Mouse (Mus musculus): Measurements from ENCODE around the gene Clic1. TPM values are rescaled to one million over a fixed set of nuclear protein-coding genes. Genes with fewer than 3 reads are reported as not detected.
"Not testable (repeated sequence)": the region's sequence is repeated elsewhere in the genome, so short reads cannot be mapped to it uniquely, and the experiment has no call there.

Clic1 gene
- polyA plus RNA-seq, 1 experiment from 2014 or later: 359 TPM

GRCm38 (mm10) chr17:35024691-35025488 lies 24.9 kb upstream of the Clic1 start:
- 26% methylated on average over 9 of the region's 10 CpGs for WGBS (ENCODE audit: missing documents)
- H3K4me3 ChIP-seq (ENCODE audit: inconsistent target): no peak overlapping the region
- 0 out of 2 replicates have a peak overlapping the region, but pooled peaks have one; percentile 1 for H3K27ac ChIP-seq

GRCm38 (mm10) chr17:35026206-35026605 lies 23.6 kb upstream of the Clic1 start:
- Histone ChIP-seq H3K4me3 (ENCODE audit: inconsistent target) (no peak overlapping the region), H3K27ac (no peak overlapping the region), H3K79me2 (ENCODE audit: inconsistent target) (no peaks in the 10 kb centered on the region), H3K36me3 (ENCODE audit: inconsistent target) (no peaks in the 10 kb centered on the region)
- WGBS (ENCODE audit: missing documents): 97% methylated on average over 5 of the region's 5 CpGs

More at GRCm38 (mm10) chr17:35024691-35025488, 24.9 kb upstream of the Clic1 start:
- Histone ChIP-seq H3K79me2 (ENCODE audit: inconsistent target) (no peaks in the 10 kb centered on the region), H3K36me3 (ENCODE audit: inconsistent target) (no peaks in the 10 kb centered on the region)

GRCm38 (mm10) chr17:35027277-35028068 lies 22.3 kb upstream of the Clic1 start, which contains the start of gene Sapcd1:
Gene Sapcd1 (minus strand): TSS chr17:35028016.
- H3K79me2 ChIP-seq (ENCODE audit: inconsistent target): no peaks in the 10 kb centered on the region
- H3K27ac ChIP-seq: no peak within 1 kb of the TSS
- H3K36me3 ChIP-seq (ENCODE audit: inconsistent target): no peaks in the 10 kb centered on the region
- no peak within 1 kb of the TSS for H3K4me3 ChIP-seq (ENCODE audit: inconsistent target)
- WGBS (ENCODE audit: missing documents): 66% methylated on average over 13 of the region's 13 CpGs

DNA sequence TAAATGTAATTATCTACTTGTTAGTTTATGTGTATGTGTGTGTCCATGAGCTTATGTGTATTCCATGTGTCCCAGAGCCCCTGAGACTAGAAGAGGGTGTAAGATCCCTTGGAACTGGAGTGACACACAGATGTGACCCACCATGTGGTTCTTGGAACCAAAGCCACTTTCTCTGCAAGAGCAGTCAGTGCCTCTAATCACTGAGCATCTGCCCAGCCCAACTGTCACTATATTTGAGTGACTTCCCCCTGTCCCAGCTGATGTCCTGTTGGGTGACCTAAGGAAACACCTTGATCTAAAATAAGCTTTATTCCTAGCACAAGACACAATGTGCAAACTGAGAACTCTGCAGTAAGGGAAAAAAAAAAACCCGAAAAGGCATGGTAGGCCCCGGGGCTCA lies 21.5 kb upstream of the Clic1 start:
- Histone ChIP-seq H3K79me2 (ENCODE audit: inconsistent target) (no peaks in the 10 kb centered on the region), H3K27ac (no peak overlapping the region), H3K36me3 (ENCODE audit: inconsistent target) (no peaks in the 10 kb centered on the region), H3K4me3 (ENCODE audit: inconsistent target) (no peak overlapping the region)
- WGBS (ENCODE audit: missing documents): 61% methylated on average over 2 of the region's 2 CpGs

GRCm38 (mm10) chr17:35029691-35030532 lies 19.9 kb upstream of the Clic1 start:
- WGBS (ENCODE audit: missing documents): 29% methylated on average over 19 of the region's 19 CpGs
- Histone ChIP-seq H3K36me3 (ENCODE audit: inconsistent target) (no peaks in the 10 kb centered on the region), H3K4me3 (ENCODE audit: inconsistent target) (no peak overlapping the region), H3K79me2 (ENCODE audit: inconsistent target) (no peaks in the 10 kb centered on the region), H3K27ac (no peak overlapping the region)

GRCm38 (mm10) chr17:35031272-35031671 lies 18.5 kb upstream of the Clic1 start:
- no peak overlapping the region for H3K27ac ChIP-seq
- no peak overlapping the region for H3K4me3 ChIP-seq (ENCODE audit: inconsistent target)
- H3K79me2 ChIP-seq (ENCODE audit: inconsistent target): no peaks in the 10 kb centered on the region
- 95% methylated on average over 11 of the region's 11 CpGs for WGBS (ENCODE audit: missing documents)
- H3K36me3 ChIP-seq (ENCODE audit: inconsistent target): no peaks in the 10 kb centered on the region

- Histone ChIP-seq H3K27ac (no peak overlapping the region), H3K4me3 (ENCODE audit: inconsistent target) (no peak overlapping the region), H3K36me3 (ENCODE audit: inconsistent target) (no peaks in the 10 kb centered on the region), H3K79me2 (ENCODE audit: inconsistent target) (no peaks in the 10 kb centered on the region)
- 87% methylated on average over 7 of the region's 7 CpGs for WGBS (ENCODE audit: missing documents)
Measured at GRCm38 (mm10) chr17:35031880-35032279, 17.9 kb upstream of the Clic1 start.

DNA sequence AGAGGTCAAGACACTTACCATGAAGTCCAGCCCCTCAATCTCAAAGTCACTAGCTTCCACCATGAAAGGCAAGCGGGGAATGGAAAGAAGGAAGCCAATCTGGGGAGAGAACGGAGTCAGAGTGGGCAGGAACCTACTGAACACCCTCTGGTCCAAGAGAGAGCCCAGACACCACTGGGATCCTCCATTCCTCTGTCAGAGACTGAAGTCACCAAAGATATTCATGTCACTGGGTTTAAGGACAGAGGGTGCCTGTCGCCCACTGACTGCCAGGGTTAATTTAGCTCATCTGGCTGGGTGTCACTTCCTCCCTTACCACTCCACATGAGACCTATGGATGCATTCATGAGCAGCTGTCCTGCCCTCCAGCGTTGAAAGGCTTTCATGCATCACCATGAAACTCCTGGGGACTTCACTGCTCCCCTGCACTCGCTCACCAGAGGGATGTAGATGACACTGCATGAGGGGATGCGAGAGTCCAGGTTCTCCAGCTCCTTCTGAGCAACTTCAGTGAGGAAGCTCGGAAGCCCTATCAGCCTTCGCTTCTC lies 17.4 kb upstream of the Clic1 start:
- H3K27ac ChIP-seq: no peak overlapping the region
- no peak overlapping the region for H3K4me3 ChIP-seq (ENCODE audit: inconsistent target)
- H3K36me3 ChIP-seq (ENCODE audit: inconsistent target): no peaks in the 10 kb centered on the region
- no peaks in the 10 kb centered on the region for H3K79me2 ChIP-seq (ENCODE audit: inconsistent target)
- WGBS (ENCODE audit: missing documents): 76% methylated on average over 8 of the region's 8 CpGs

DNA sequence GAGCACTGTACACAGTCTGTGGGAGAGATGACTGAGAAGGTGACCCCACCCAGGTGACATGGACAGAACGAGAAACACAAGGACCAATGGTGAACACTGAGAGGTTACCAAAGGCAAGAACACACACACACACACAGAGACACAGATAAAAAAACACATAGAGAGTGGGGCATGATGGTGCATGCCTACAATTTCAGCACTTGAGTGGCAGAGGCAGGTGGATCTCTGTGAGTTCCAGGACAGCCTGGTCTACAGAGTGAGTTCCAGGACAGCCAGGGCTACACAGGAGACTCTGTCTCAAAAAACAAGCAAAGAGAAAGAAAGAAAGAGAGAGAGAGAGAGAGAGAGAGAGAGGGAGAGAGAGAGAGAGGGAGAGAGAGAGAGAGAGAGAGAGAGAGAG lies 16.1 kb upstream of the Clic1 start:
- not testable (repeated sequence) for H3K27ac ChIP-seq; H3K79me2 ChIP-seq (ENCODE audit: inconsistent target)
- WGBS (ENCODE audit: missing documents): 89% methylated on average over 1 of the region's 1 CpGs

GRCm38 (mm10) chr17:35034896-35035295 lies 14.9 kb upstream of the Clic1 start:
- Histone ChIP-seq H3K27ac (no peak overlapping the region), H3K36me3 (ENCODE audit: inconsistent target) (no peaks in the 10 kb centered on the region), H3K4me3 (ENCODE audit: inconsistent target) (no peak overlapping the region), H3K79me2 (ENCODE audit: inconsistent target) (no peaks in the 10 kb centered on the region)
- WGBS (ENCODE audit: missing documents): 72% methylated on average over 6 of the region's 6 CpGs

More for the DNA sequence above, 16.1 kb upstream of the Clic1 start:
- H3K4me3 ChIP-seq (ENCODE audit: inconsistent target); H3K36me3 ChIP-seq (ENCODE audit: inconsistent target): not testable (repeated sequence)

- 95% methylated on average over 11 of the region's 11 CpGs for WGBS (ENCODE audit: missing documents)
- Histone ChIP-seq H3K27ac (no peak overlapping the region), H3K79me2 (ENCODE audit: inconsistent target) (no peaks in the 10 kb centered on the region), H3K4me3 (ENCODE audit: inconsistent target) (no peak overlapping the region), H3K36me3 (ENCODE audit: inconsistent target) (no peaks in the 10 kb centered on the region)
Measured at GRCm38 (mm10) chr17:35039121-35039873, 10.5 kb upstream of the Clic1 start.

DNA sequence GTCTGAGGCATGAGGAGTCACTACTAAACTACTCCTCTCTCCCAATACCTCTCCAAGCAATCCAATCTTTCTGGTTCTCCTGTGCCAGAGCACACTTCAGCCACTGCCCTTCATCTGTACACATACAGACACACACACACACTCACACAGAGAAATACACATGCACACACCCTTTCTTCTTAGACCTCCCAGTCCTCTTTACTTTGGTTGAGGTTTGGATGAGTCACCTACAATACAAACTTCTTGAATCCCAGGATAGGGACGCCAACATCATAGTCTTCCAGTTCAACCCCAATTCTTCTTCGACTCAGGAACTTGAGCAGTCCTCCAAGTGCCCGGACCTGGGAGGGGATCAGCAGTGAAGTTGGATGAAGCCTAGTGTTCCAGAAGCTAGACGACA lies 6.0 kb upstream of the Clic1 start:
- no peaks in the 10 kb centered on the region for H3K36me3 ChIP-seq (ENCODE audit: inconsistent target)
- no peak overlapping the region for H3K4me3 ChIP-seq (ENCODE audit: inconsistent target)
- no peaks in the 10 kb centered on the region for H3K79me2 ChIP-seq (ENCODE audit: inconsistent target)
- 96% methylated on average over 4 of the region's 4 CpGs for WGBS (ENCODE audit: missing documents)
- peak overlapping the region; percentile 96 for H3K27ac ChIP-seq

DNA sequence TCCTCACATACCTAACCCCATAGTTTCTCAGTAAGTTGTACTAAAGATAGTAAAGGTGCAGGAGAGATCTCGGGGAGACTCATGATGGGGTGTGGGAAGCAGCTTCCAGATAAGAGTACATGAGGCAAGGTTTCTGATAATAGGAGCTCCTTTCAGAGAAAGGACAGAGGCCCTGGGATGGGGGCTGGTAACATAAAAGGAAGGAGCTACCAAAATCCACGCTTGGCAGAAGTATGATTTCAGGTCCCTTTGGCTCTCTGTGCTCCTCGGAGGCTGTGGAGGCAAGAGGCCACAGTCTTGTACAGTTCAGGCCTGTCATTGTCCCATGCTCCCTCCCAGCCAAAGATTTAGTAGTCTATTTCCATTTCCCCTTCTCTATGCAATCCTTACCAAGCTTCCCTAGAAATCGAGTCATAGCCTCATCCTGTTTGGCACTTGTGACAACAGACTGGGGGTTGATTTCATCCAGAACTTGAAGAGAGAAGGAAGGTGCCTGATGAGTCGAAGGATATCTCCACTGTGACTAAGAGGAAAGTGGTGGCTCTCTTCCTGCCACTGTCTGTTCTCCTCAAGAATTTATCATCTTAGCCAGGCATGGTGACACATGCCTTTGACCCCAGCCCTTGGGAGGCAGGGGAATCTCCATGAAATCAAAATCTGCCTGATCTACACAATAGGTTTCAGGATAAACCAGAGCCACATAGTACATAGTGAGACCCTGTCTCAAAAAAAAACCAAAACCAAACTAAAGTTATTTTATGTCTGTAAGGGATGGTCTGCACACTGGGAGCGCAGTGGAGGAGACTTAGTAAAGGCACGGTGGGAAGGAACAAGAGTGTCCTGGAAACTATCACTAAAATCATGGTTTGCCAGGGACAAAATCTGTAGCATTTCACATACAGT lies 4.6 kb upstream of the Clic1 start:
- whole genome bisulfite sequencing (ENCODE audit: missing documents): 49% methylated on average over 7 of the region's 7 CpGs
- Histone ChIP-seq H3K27ac (peak overlapping the region; percentile 96), H3K79me2 (ENCODE audit: inconsistent target) (peaks cover 4% of the 10 kb centered on the region; the same call in 1 of the 2 replicates), H3K36me3 (ENCODE audit: inconsistent target) (no peaks in the 10 kb centered on the region), H3K4me3 (ENCODE audit: inconsistent target) (peak overlapping the region; percentile 56)

All from macrophage (primary cell).